Mouse (Mus musculus): ENCODE results near the gene Kcna2. TPM values are rescaled to one million over a fixed set of nuclear protein-coding genes. Genes with fewer than 3 reads are reported as not detected.

Kcna2 gene
- polyA plus RNA-seq, 1 experiment, result 3.8 TPM

DNA sequence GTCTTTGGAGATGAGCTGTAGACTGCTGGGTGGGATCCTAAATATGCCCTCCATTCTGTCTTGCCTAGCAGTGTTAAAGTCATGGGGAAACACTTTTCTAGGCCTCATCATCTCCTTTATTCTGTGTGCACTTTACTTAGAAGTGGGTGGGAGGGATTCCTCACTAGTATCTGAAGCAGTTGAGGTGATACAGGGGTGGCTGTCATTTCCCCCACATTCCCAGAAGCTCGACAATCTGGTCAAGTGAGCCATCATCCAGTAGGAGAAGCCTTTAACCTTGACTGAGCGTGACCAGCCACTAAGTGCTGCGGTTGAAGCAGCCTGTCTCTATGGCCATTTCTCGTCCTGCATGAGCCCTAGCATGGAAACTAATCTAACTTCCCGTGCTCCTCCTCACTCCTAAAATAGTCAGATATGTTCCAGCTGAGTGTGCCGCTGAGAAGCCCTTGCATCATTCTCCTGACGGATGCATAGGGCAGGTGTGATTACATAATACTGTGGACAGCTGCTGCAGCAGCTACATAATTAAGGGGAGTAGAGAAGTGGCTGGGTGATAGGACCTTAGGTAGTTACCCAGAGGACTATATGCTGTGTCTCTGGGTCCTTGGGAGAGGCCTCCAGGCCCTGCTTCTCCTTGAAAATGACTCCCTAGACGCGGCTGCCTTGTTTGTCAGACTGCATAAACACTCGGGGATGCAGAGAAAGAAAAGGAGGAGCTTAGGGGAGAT is 12.2 kb downstream of the Kcna2 start:
- Histone ChIP-seq H3K27ac (ENCODE audit: insufficient read depth, low read length) (no peak overlapping the region), H3K4me3 (ENCODE audit: extremely low read depth, insufficient read depth, insufficient read length) (no peak overlapping the region), H3K27me3 (ENCODE audit: control insufficient read depth, insufficient read depth, low read length) (0 out of 2 replicates have a peak, but pooled peaks cover 1% of the 10 kb centered on the region), H3K36me3 (ENCODE audit: control insufficient read depth, insufficient read depth, low read length) (no peaks in the 10 kb centered on the region), H3K4me1 (ENCODE audit: control insufficient read depth, insufficient read depth, insufficient read length) (no peaks in the 10 kb centered on the region)
- no peak for TF ChIP-seq CTCF (IDR thresholded peaks at IDR 0.05; ENCODE audit: extremely low read depth, insufficient read depth, insufficient read length, insufficient replicate concordance)
- no peak for TF ChIP-seq POLR2A (IDR thresholded peaks at IDR 0.05; ENCODE audit: low read depth, low read length)
- WGBS, result 82% methylated on average over 10 of the region's 10 CpGs
- DNase-seq (ENCODE audit: low read depth in 1 of 2, low spot score in 2 of 2), result no peak

GRCm38 (mm10) chr3:107113771-107114737 is 13.1 kb downstream of the Kcna2 start:
- TF ChIP-seq CTCF (IDR thresholded peaks at IDR 0.05; ENCODE audit: extremely low read depth, insufficient read depth, insufficient read length, insufficient replicate concordance), result no peak
- no peak for TF ChIP-seq POLR2A (IDR thresholded peaks at IDR 0.05; ENCODE audit: low read depth, low read length)
- 71% methylated on average over 14 of the region's 14 CpGs for WGBS
- H3K36me3 ChIP-seq (ENCODE audit: control insufficient read depth, insufficient read depth, low read length), result no peaks in the 10 kb centered on the region
- 0 out of 2 replicates have a peak, but pooled peaks cover 1% of the 10 kb centered on the region for H3K27me3 ChIP-seq (ENCODE audit: control insufficient read depth, insufficient read depth, low read length)
- no peak overlapping the region for H3K4me3 ChIP-seq (ENCODE audit: extremely low read depth, insufficient read depth, insufficient read length)
- no peak for DNase-seq (ENCODE audit: low read depth in 1 of 2, low spot score in 2 of 2)
- H3K27ac ChIP-seq (ENCODE audit: insufficient read depth, low read length), result no peak overlapping the region
- no peaks in the 10 kb centered on the region for H3K4me1 ChIP-seq (ENCODE audit: control insufficient read depth, insufficient read depth, insufficient read length)

DNA sequence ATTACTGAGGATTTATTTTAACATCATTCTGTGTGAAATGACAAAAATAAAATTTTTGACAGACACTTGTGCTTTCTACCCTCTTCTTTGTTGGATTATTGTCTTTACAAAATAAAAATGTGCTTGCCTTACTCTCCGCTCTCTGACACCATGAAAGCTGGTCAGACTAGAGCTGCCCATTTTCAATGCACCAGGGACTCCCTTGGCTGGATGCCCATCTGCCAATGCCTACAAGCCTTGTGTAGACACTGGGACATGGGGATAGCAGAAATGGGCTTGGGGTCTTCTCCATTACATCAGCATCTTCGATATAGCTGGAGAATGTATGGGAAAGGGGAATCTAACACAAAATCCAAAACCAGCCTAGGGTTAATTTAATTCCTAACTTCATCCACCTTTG is 14.0 kb downstream of the Kcna2 start:
- Histone ChIP-seq H3K4me1 (ENCODE audit: control insufficient read depth, insufficient read depth, insufficient read length) (no peaks in the 10 kb centered on the region), H3K27ac (ENCODE audit: insufficient read depth, low read length) (no peak overlapping the region), H3K36me3 (ENCODE audit: control insufficient read depth, insufficient read depth, low read length) (no peaks in the 10 kb centered on the region), H3K4me3 (ENCODE audit: extremely low read depth, insufficient read depth, insufficient read length) (no peak overlapping the region), H3K27me3 (ENCODE audit: control insufficient read depth, insufficient read depth, low read length) (0 out of 2 replicates have a peak, but pooled peaks cover 1% of the 10 kb centered on the region)
- DNase-seq (ENCODE audit: low read depth in 1 of 2, low spot score in 2 of 2), result no peak
- TF ChIP-seq POLR2A (IDR thresholded peaks at IDR 0.05; ENCODE audit: low read depth, low read length) (no peak), CTCF (IDR thresholded peaks at IDR 0.05; ENCODE audit: extremely low read depth, insufficient read depth, insufficient read length, insufficient replicate concordance) (no peak)
- WGBS, result 80% methylated on average over 2 of the region's 2 CpGs

- Histone ChIP-seq H3K4me3 (ENCODE audit: extremely low read depth, insufficient read depth, insufficient read length) (no peak overlapping the region), H3K27ac (ENCODE audit: insufficient read depth, low read length) (no peak overlapping the region), H3K4me1 (ENCODE audit: control insufficient read depth, insufficient read depth, insufficient read length) (no peaks in the 10 kb centered on the region), H3K27me3 (ENCODE audit: control insufficient read depth, insufficient read depth, low read length) (no peaks in the 10 kb centered on the region), H3K36me3 (ENCODE audit: control insufficient read depth, insufficient read depth, low read length) (no peaks in the 10 kb centered on the region)
- TF ChIP-seq CTCF (IDR thresholded peaks at IDR 0.05; ENCODE audit: extremely low read depth, insufficient read depth, insufficient read length, insufficient replicate concordance), result no peak
- no peak for DNase-seq (ENCODE audit: low read depth in 1 of 2, low spot score in 2 of 2)
- 81% methylated on average over 2 of the region's 2 CpGs for WGBS
These were observed 14.8 kb downstream of the Kcna2 start for GRCm38 (mm10) chr3:107115746-107116145.

DNA sequence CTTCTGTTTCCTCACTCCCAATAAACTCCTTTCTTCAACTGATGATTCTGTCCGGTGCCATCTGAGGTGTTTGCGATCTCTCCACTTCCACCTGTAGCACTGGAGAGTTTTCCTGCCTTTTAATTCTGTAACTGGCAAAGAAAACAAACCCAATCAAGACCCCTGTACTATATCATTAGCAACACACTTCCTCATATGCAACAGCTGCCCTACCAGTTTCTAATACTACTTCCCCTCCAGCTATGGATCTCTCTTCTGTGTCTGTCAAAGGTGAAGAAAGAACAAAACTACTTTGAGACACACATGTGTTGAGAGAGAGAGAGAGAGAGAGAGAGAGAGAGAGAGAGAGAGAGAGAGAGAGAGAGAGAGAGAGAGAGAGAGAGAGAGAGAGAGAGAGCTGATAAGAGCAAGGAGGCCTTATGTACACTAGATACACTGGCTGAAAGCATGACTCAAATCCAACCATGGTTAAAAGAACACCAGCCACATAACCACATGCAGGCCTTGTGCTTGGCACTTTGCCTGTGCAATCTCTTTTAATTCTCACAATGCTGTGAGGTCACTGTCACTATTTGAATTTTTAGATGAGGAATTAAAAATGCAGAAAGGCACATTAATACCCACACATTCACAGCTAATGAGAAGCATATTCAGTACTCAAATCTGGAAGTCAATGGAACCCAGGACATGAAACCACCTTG is 19.1 kb downstream of the Kcna2 start:
- no peaks in the 10 kb centered on the region for H3K36me3 ChIP-seq (ENCODE audit: control insufficient read depth, insufficient read depth, low read length)
- TF ChIP-seq POLR2A (IDR thresholded peaks at IDR 0.05; ENCODE audit: low read depth, low read length) (no peak), CTCF (IDR thresholded peaks at IDR 0.05; ENCODE audit: extremely low read depth, insufficient read depth, insufficient read length, insufficient replicate concordance) (no peak)
- H3K27me3 ChIP-seq (ENCODE audit: control insufficient read depth, insufficient read depth, low read length), result no peaks in the 10 kb centered on the region
- H3K27ac ChIP-seq (ENCODE audit: insufficient read depth, low read length), result no peak overlapping the region
- no peak overlapping the region for H3K4me3 ChIP-seq (ENCODE audit: extremely low read depth, insufficient read depth, insufficient read length)
- WGBS, result 55% methylated on average over 2 of the region's 2 CpGs
- DNase-seq (ENCODE audit: low read depth in 1 of 2, low spot score in 2 of 2), result no peak
- no peaks in the 10 kb centered on the region for H3K4me1 ChIP-seq (ENCODE audit: control insufficient read depth, insufficient read depth, insufficient read length)

DNA sequence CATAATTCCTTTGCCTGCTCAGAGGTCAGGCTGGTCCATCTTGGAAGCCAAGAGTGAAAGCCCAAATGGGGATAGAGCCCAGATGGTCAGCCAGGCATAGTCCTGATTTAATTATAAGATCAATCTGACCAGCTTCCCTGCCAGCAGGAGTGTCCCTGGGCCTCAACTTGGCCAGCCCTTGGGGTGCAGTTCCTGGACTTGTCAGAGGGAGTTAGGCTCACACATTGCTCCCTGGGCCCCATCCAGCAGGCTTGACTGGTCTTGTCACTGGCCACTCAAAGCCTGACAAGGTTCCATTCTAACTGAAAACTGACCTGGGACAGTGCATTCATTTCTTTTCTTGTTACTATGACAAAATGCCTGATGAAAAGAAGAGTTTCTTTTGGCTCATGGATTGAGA is 21.4 kb downstream of the Kcna2 start:
- no peak for TF ChIP-seq POLR2A (IDR thresholded peaks at IDR 0.05; ENCODE audit: low read depth, low read length)
- no peak for TF ChIP-seq CTCF (IDR thresholded peaks at IDR 0.05; ENCODE audit: extremely low read depth, insufficient read depth, insufficient read length, insufficient replicate concordance)
- Histone ChIP-seq H3K27me3 (ENCODE audit: control insufficient read depth, insufficient read depth, low read length) (no peaks in the 10 kb centered on the region), H3K4me3 (ENCODE audit: extremely low read depth, insufficient read depth, insufficient read length) (no peak overlapping the region), H3K36me3 (ENCODE audit: control insufficient read depth, insufficient read depth, low read length) (no peaks in the 10 kb centered on the region), H3K4me1 (ENCODE audit: control insufficient read depth, insufficient read depth, insufficient read length) (no peaks in the 10 kb centered on the region), H3K27ac (ENCODE audit: insufficient read depth, low read length) (no peak overlapping the region)
- DNase-seq (ENCODE audit: low read depth in 1 of 2, low spot score in 2 of 2), result no peak

Data from spleen, adult 2 months (tissue).